Mouse (Mus musculus): ENCODE results near the gene Serpinb3c.
A peak's percentile ranks its signal among the peaks of the same experiment; 100 is the strongest.
"Not testable (repeated sequence)": the region's sequence is repeated elsewhere in the genome, so short reads cannot be mapped to it uniquely, and the experiment has no call there.

Serpinb3c gene

GRCm38 (mm10) chr1:107278261-107278660, at the start of gene Serpinb3c, which contains the start of gene Serpinb3b:
Gene Serpinb3c, minus strand, starts transcription at chr1:107278371.
Gene Serpinb3b, minus strand, starts transcription at chr1:107278361.
- not testable (repeated sequence) for DNase-seq (ENCODE audit: low spot score)

DNA sequence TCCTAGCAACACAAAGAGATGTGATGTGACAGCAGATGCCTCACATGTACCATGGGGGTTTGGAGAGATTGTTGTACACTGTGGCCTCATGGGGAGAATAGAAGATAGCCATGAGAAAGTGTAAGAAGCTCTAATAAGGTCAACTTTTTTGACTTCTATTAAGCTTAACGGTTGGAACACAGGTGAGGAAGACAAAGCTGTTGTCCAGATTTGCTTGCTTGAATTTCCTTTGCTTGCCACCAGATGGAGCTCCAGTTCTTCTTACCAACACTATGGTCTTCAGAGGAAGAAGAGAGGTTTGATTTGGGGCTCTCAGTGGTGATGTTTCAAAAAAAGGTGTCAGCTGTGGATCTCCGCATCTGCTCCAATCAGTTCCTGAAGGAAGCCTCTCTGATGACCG, 35.0 kb downstream of the Serpinb3c start:
- DNase-seq (ENCODE audit: low spot score), result peak; percentile 4
